Mouse (Mus musculus) lung, postnatal 14 days (tissue): Measurements from ENCODE around the gene Uts2r.

Experiments used
- DNase-seq: peaks from one replicate; pipeline ENCODE4 v3.0.0; 2021

Gene Uts2r

DNA sequence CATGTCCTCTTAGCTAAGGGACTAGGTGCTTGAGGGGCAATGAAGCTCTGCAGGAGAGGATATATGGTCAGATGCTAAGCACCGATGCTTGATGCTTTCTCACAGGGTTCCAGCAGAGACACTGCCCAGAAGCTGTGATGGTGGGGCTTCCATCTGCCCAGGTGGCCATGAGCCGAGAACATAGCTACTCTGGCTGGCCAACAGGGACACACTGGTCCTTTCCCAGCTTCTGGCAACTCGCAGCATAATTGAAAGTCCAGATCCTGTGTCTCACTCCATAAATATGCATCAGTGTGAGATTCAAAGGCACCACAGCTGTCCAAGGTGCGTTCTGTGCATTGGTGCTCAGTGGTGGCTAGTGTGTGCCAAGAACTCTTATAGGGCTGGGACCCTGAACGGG is 13.1 kb downstream of the Uts2r start:
- no peak for DNase-seq

DNA sequence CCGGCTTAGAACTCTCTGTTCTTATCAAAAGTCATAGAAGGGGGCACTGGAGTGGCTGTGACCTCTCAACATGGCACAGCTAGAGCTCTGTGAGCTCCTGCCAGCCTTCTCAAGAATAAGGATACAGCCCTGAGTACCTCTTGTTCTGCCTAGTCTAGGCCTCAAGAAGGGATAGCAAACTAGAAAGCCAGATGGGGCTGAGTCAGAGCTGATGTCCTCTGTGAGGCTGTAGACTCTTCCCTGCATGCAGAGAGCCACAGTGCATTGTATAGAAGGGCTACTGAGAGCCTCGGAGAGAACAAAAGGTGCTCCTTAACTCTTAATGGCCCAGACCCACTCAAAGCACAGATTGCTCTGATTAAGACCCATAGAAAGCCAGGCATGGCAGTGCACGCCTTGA is 14.2 kb downstream of the Uts2r start:
- DNase-seq: no peak

DNA sequence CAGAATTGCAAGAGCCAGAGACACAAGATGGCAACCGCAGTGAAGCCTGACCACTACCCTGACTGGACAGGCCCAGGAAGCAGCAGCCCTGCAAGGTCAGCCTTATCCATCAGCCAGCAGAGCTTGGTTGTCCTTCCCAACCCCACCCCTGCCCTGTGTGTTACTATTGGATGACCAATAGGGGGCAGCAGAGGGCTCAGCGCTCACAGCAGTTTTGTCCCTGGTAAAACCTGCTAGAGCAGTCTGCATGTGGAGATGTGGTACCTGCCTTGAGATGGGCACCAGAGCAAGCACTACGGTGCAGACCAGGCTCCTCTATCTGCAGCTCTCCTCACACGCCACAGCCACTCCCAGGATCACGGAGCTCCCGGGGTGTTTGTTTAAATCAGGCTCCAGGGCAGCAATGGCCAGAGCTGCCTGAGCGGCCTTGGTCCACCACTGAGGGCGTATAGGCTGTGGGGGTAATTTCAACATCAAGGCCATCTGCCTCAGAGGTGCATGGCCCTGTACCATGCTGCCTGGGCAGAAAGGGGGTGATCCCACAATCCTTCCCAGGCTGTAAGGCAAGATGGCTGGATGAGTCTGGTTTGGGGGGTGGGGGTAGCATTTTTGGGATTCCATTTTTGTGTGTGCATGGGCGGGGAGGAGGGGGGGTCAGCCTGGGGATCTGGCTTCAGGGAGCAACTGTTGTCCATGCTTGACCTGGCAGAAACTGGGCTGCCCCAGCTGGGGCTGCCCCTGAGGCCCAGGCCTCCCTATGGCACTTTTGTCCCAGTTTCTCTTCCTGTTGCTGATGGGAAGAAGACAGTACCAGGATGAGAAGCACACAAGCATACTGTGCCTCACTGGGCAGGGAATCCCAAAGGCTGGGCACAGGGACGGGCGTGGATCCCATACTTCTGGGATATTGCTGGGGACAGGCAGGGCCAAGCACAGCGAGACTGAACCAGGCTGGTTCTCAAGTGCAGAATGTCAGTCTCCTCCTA is 16.5 kb downstream of the Uts2r start:
- peak; percentile 73 for DNase-seq

DNA sequence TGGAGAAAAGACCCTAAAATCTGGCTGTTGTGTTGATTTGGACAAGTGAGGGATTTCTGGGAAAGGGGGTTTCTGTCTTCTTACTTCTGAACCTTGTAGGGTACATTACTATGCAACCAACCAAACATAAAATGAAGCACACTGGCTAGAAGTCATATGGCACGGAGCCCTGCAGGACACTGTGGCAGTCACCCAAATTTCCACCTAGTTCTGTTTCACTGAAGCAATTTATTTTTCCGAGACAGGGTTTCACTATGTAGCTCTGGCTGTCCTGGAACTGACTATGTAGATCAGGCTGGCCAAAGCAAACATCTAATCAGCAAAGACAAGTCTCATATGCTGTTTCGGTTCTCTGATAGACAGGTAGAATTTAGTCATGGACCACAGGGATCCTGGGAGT is 29.6 kb downstream of the Uts2r start:
- DNase-seq: no peak

- no peak for DNase-seq
These were observed 32.7 kb downstream of the Uts2r start for GRCm38 (mm10) chr11:121192742-121193141.

- DNase-seq: no peak
These were observed 33.3 kb downstream of the Uts2r start for GRCm38 (mm10) chr11:121193415-121193814.

DNA sequence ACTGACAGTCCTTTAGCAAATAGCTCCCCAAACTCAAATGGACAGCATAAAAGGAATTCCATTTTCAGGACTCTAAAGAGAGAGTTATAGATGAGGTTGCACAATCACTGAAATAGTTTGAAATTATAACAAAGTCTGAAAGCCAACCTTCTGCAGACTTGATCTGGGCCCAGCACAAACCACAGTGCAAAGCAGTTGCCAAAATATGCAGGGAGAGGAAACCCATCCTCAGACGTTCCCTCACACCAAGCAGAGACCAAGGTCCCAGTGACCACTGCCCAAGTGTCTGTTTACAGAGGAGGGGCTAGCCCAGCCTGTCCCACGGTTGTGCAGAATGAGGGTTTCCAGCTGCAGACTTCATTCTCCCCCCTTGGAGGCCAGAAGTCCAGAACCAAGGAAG is 38.6 kb downstream of the Uts2r start:
- DNase-seq: peak; percentile 5

DNA sequence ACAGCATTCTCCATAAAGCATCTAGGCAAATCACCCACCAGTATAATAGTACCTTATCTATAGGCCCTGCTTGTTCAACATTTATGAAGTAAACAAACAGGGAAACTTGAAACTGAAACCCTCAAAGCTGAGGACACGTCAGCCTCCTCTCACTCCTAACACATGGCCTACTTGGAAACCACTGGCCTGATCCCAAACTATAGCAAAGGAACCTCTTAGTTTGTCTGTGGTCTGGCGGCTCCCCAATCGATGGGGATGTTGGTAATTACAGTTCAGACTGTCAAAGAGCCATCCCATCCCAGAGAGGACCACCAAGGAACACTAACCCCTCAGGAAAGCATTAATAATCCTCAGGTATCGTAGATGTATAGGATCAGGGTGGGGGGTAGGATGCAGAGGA is 39.8 kb downstream of the Uts2r start:
- no peak for DNase-seq

- no peak for DNase-seq
These were observed 40.7 kb downstream of the Uts2r start for GRCm38 (mm10) chr11:121200781-121201180.

- DNase-seq: peak; percentile 33
These were observed 41.5 kb downstream of the Uts2r start for GRCm38 (mm10) chr11:121201436-121202198.

- no peak for DNase-seq
These were observed 43.7 kb downstream of the Uts2r start for GRCm38 (mm10) chr11:121203859-121204160.

GRCm38 (mm10) chr11:121204161-121205006 is 44.3 kb downstream of the Uts2r start, which contains the start of the genes Hexdc and Ogfod3:
Gene Hexdc, plus strand, starts transcription at chr11:121204433.
Gene Ogfod3, minus strand, starts transcription at chr11:121204711.
- DNase-seq: peak; percentile 96
